Mouse (Mus musculus) spleen, postnatal 14 days (tissue): Measurements from ENCODE around the gene Sdk1.

ENCODE experiments used
- DNase-seq, 2 experiments: peaks; one replicate each; pipeline ENCODE4 v3.0.0; 2021 to 2022; ENCODE audit warnings: low spot score in 2 of 2

Gene Sdk1

GRCm38 (mm10) chr5:141447247-141447646, 206.0 kb downstream of the Sdk1 start:
- DNase-seq: no peak

- DNase-seq: no peak
These were observed 222.1 kb downstream of the Sdk1 start for GRCm38 (mm10) chr5:141463417-141463816.

GRCm38 (mm10) chr5:141468821-141469220, 227.5 kb downstream of the Sdk1 start:
- DNase-seq: no peak

- no peak for DNase-seq
These were observed 264.0 kb downstream of the Sdk1 start for GRCm38 (mm10) chr5:141505281-141505680.

- DNase-seq: no peak
These were observed 265.1 kb downstream of the Sdk1 start for GRCm38 (mm10) chr5:141506344-141506743.

- DNase-seq: no peak
These were observed 283.8 kb downstream of the Sdk1 start for GRCm38 (mm10) chr5:141524801-141525715.

GRCm38 (mm10) chr5:141540193-141540592, 298.9 kb downstream of the Sdk1 start:
- DNase-seq: no peak

GRCm38 (mm10) chr5:141542890-141543666, 301.8 kb downstream of the Sdk1 start:
- no peak for DNase-seq

GRCm38 (mm10) chr5:141553444-141553843, 312.2 kb downstream of the Sdk1 start:
- no peak for DNase-seq

- DNase-seq: no peak
These were observed 317.4 kb downstream of the Sdk1 start for GRCm38 (mm10) chr5:141558731-141559130.

- DNase-seq: no peak
These were observed 319.0 kb downstream of the Sdk1 start for GRCm38 (mm10) chr5:141560325-141560724.

GRCm38 (mm10) chr5:141561989-141562560, 320.8 kb downstream of the Sdk1 start:
- no peak for DNase-seq

- no peak for DNase-seq
These were observed 322.9 kb downstream of the Sdk1 start for GRCm38 (mm10) chr5:141564197-141564596.

- DNase-seq: no peak
These were observed 326.8 kb downstream of the Sdk1 start for GRCm38 (mm10) chr5:141568106-141568505.

GRCm38 (mm10) chr5:141570442-141570841, 329.2 kb downstream of the Sdk1 start:
- DNase-seq: no peak

GRCm38 (mm10) chr5:141574263-141574662, 333.0 kb downstream of the Sdk1 start:
- no peak for DNase-seq

- DNase-seq: no peak
These were observed 350.0 kb downstream of the Sdk1 start for GRCm38 (mm10) chr5:141591246-141591645.

GRCm38 (mm10) chr5:141612721-141613120, 371.4 kb downstream of the Sdk1 start:
- no peak for DNase-seq

GRCm38 (mm10) chr5:141615763-141616162, 374.5 kb downstream of the Sdk1 start:
- no peak for DNase-seq

GRCm38 (mm10) chr5:141617660-141618059, 376.4 kb downstream of the Sdk1 start:
- DNase-seq: no peak

GRCm38 (mm10) chr5:141625401-141625800, 384.1 kb downstream of the Sdk1 start:
- no peak for DNase-seq

GRCm38 (mm10) chr5:141631641-141632040, 390.4 kb downstream of the Sdk1 start:
- DNase-seq: no peak
